Mouse (Mus musculus): ENCODE results near the gene Spr. TPM values are rescaled to one million over a fixed set of nuclear protein-coding genes. Genes with fewer than 3 reads are reported as not detected.
A peak's percentile ranks its signal among the peaks of the same experiment; 100 is the strongest.
"Not testable (repeated sequence)": the region's sequence is repeated elsewhere in the genome, so short reads cannot be mapped to it uniquely, and the experiment has no call there.

Gene Spr
- total RNA-seq (2021) = 10 to 100 TPM; 67.1 to 77.5 TPM
- long read RNA-seq, experiment 1, transcript Spr-201 (3 exons, 1,230 nt) = major isoform, 32 of 35 reads
- long read RNA-seq, experiment 1, partial matches to known transcripts = 1 of 35 reads
- long read RNA-seq, experiment 1, other reads (novel, unspliced or antisense) = 1 of 35 reads
- long read RNA-seq, experiment 2, transcript Spr-201 (3 exons, 1,230 nt) = major isoform, 36 of 39 reads
- long read RNA-seq, experiment 2, partial matches to known transcripts = 0 of 39 reads
- long read RNA-seq, experiment 2, other reads (novel, unspliced or antisense) = 2 of 39 reads

GRCm38 (mm10) chr6:85137217-85138035 is at the start of gene Spr:
Spr (minus strand) TSS chr6:85137766.
- DNase-seq (ENCODE audit: low spot score in 2 of 2) = peak; percentile 90 to 91

GRCm38 (mm10) chr6:85186744-85187059 is 49.1 kb upstream of the Spr start:
- DNase-seq (ENCODE audit: low spot score in 2 of 2) = no peak

- no peak for DNase-seq (ENCODE audit: low spot score in 2 of 2)
These were observed 48.6 kb upstream of the Spr start for GRCm38 (mm10) chr6:85186033-85186743.

GRCm38 (mm10) chr6:85183951-85184350 is 46.4 kb upstream of the Spr start:
- DNase-seq (ENCODE audit: low spot score in 2 of 2) = no peak

GRCm38 (mm10) chr6:85180036-85180435 is 42.5 kb upstream of the Spr start:
- no peak for DNase-seq (ENCODE audit: low spot score in 2 of 2)

GRCm38 (mm10) chr6:85179569-85179968 is 42.0 kb upstream of the Spr start:
- no peak for DNase-seq (ENCODE audit: low spot score in 2 of 2)

- no peak for DNase-seq (ENCODE audit: low spot score in 2 of 2)
These were observed 27.9 kb upstream of the Spr start for GRCm38 (mm10) chr6:85165440-85165921.

- peak; percentile 64 to 67 for DNase-seq (ENCODE audit: low spot score in 2 of 2)
These were observed 22.8 kb upstream of the Spr start for GRCm38 (mm10) chr6:85160201-85160923.

GRCm38 (mm10) chr6:85159092-85159760 is 21.7 kb upstream of the Spr start:
- peak; percentile 46 to 54 for DNase-seq (ENCODE audit: low spot score in 2 of 2)

- not testable (repeated sequence) for DNase-seq (ENCODE audit: low spot score in 2 of 2)
These were observed 20.7 kb upstream of the Spr start for GRCm38 (mm10) chr6:85158040-85158804.

GRCm38 (mm10) chr6:85156551-85156950 is 19.0 kb upstream of the Spr start:
- DNase-seq (ENCODE audit: low spot score in 2 of 2) = not testable (repeated sequence)

- peak; percentile 23 to 45 for DNase-seq (ENCODE audit: low spot score in 2 of 2)
These were observed 17.4 kb upstream of the Spr start for GRCm38 (mm10) chr6:85154861-85155528.

- DNase-seq (ENCODE audit: low spot score in 2 of 2) = peak; percentile 55 to 64
These were observed 16.5 kb upstream of the Spr start for GRCm38 (mm10) chr6:85153970-85154540.

GRCm38 (mm10) chr6:85150386-85150785 is 12.8 kb upstream of the Spr start:
- DNase-seq (ENCODE audit: low spot score in 2 of 2) = no peak

- no peak for DNase-seq (ENCODE audit: low spot score in 2 of 2)
These were observed 10.1 kb upstream of the Spr start for GRCm38 (mm10) chr6:85147636-85148035.

- DNase-seq (ENCODE audit: low spot score in 2 of 2) = no peak
These were observed 6.9 kb upstream of the Spr start for GRCm38 (mm10) chr6:85144466-85144865.

GRCm38 (mm10) chr6:85141013-85141412 is 3.4 kb upstream of the Spr start:
- DNase-seq (ENCODE audit: low spot score in 2 of 2) = peak in 1 of 2 experiments; percentile 28

GRCm38 (mm10) chr6:85139534-85139933 is 2.0 kb upstream of the Spr start:
- DNase-seq (ENCODE audit: low spot score in 2 of 2) = no peak

GRCm38 (mm10) chr6:85136784-85137183 is 782 bp downstream of the Spr start:
- DNase-seq (ENCODE audit: low spot score in 2 of 2) = not testable (repeated sequence)
